Mouse (Mus musculus) layer of hippocampus, postnatal 25 days (tissue): Measurements from ENCODE around the gene Draxin. TPM values are rescaled to one million over a fixed set of nuclear protein-coding genes. Genes with fewer than 3 reads are reported as not detected.

Experiments
- DNase-seq, 2 experiments: peaks; one replicate each; pipeline ENCODE4 v3.0.0; 2022; ENCODE audit warnings: mixed read lengths in 2 of 2, low spot score in 1 of 2; ENCODE audit errors: extremely low spot score in 1 of 2
- total RNA-seq, 2 experiments: library from RNA; stranded (reverse); gene quantifications; 2 replicates each; pipeline ENCODE4 v1.2.3; 2021

Draxin gene
- total RNA-seq, 2 experiments from 2014 or later = 2.3 TPM

DNA sequence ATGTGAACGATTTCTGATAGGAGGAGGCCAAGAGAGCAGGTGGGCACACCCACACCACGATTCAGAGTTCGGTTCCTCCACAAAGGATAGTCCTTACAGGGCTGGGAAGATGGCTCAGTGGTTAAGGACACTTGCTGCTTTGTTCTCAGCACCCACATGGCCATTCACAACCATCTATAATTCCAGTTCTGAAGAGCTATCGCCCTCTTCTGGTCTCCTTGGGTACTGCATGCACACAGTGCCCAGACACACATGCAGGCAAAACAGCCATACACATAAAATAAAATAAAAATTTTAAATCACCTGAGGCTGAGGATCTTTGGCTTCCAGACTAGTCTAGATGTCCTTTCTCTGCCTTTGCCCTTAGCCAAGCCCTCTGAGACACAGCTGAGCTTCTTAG is 13.1 kb downstream of the Draxin start:
- DNase-seq = no peak

DNA sequence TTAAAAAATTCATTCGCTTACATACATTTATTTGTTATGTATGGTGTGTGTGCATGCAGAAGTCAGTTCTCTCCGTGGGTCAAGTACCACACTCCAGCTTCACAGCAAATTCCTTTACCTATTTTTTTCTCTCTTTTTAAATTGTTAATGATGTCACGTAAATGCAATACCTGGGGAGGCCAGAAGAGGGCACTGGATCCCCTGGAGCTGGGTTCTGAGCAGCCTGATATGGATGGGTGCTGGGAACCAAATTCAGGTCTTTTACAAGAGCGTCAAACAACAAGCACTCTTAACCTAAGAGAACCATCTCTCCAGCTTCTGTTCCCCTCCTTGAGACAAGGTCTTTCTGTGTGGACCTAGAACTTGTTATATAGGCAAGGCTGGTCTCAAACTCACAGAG is 13.8 kb downstream of the Draxin start:
- DNase-seq = no peak

DNA sequence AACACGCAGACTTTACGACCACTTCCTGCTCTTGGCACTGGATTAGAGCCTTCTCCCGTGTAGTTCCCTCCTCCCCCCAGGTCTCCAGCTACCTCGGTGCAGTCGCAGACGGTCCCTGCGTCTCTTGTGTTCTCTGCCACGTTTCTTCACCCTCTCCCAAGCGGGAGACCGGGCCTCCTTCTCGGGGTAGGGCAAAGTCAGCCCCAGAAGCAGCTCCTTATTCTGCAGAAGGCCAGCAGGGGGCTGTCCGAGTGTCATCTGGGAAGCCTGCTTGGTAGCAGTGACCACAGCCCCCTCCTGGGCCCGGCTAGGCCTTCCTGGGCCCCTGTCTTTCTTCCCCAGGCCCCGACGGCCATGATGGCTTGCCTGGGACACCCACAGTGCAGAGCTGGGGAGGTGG is 15.0 kb downstream of the Draxin start:
- DNase-seq = no peak

DNA sequence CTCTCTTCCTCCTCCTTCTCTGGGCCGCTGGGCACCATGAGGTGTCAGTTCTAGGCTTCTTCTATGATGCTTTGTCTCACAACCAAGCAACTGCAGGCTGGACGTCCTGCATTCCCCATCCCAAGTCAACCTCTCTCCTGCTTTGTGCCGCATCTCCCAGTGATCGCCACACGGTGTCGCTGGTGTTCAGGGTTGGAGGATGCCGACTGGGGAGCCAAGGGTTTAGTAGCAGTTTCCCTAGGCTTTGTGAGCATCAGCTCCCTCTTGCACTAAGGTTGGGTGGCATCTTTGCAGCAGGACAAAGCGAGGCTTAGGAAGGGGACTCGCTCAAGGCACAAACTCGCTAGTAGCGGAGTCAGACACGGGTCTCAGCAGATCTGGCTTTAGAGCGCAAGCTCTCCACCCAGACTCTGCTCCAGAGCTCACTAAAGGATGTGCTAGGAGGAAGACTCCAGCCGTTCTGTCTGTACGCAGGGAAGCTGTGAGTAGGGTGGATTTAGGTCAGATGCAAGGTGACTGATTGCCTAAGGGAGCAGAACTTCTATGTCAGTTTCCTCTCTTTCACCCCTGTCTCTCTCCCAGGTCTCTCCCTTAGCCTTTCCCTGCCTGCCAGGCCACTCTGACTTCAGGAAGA is 15.6 kb downstream of the Draxin start:
- DNase-seq = peak; percentile 85 to 93

DNA sequence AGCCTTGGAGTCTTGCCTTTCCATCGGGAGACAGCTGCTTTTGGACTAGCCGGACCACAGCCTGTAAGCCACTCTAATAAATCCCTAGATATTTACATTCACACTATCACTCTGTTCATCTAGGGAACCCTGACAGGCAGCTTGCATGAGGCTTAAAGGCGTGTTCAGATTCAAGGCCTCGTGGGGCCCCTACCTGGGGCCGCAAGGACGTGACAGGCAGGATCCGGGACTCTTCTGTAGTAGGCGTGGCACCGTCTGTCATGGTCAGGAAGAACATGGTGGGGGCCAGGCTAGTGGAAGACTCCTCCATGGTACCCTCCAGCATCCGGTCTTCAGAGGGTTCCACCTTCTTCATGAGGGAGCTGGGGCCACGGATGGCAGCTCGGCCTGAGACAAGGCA is 18.0 kb downstream of the Draxin start:
- DNase-seq = no peak

DNA sequence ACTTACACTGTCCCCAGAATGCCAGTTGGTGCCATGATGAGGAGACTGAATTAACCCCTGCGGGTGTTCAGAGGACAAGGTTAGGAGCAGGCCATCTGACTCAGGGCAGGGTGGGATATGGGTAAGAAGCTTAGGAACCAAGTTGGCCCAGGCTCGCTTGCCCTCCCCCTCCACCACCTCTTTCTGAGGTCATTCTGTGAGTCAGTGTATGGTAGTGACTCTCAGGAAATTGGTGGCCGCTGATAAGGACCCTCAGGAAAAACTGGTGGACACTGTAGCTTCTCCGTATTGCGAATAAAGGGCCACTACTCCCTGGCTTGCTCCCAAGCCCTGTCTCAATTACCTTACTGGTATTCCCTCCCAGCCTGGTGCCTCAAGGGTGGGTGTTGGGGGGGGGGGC is 21.3 kb downstream of the Draxin start:
- no peak for DNase-seq

DNA sequence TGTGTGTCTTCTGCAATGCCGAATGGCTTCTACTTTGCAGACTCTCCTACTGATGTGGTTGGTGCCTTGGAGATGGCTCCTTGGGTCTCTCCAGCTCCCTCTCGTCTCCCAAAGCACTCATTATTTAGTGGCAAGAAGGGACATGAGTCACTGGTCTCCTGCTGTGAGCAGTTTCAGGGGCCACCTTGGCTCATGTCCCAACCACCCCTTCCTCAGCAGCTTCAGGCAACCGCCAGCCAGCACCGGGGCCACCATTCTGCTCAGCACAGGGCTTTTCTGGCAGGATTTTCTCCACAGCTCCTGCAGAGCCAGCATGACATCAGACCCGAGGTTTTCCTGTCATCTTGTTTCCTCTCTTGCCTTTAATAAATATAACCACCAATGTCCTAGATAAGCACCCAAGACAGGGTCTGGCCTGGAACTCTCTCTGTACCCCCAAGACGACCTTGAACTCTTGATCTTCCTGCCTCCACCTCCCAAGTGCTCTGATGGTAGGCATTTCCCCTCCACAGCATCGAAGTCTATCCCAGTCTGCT is 21.9 kb downstream of the Draxin start:
- no peak for DNase-seq

DNA sequence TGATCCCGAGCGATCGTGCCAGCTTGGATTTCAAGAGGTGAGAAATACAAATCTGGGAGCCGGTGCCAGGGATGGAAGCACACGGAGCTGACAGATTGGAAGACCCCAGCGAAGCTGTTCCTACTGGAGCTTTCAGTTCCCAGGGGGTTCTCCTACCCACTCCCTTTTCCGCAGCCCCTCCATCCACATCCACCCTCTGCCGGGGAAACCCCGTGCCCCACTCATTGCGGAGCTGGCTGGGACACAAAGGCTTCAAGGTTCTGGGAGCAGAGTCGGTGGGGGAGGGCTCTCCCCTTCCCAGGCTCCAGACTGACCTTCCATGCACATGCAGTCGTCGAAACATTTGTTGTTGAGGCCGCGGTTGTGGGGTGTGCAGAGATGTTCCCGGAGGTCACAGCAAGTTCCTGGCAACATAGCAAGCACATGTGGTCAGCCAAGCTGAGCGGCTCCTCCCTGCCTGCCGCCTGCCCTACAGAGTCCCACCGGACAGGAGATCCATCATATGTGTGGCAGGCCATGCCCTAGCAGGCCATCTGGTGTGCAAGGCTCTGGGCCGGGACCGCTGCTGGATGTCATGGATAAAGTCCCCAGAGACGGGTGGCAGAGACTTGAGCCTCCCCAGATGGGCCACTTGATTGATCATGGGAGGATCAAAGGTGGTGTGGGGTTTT is 22.7 kb downstream of the Draxin start:
- DNase-seq = no peak

DNA sequence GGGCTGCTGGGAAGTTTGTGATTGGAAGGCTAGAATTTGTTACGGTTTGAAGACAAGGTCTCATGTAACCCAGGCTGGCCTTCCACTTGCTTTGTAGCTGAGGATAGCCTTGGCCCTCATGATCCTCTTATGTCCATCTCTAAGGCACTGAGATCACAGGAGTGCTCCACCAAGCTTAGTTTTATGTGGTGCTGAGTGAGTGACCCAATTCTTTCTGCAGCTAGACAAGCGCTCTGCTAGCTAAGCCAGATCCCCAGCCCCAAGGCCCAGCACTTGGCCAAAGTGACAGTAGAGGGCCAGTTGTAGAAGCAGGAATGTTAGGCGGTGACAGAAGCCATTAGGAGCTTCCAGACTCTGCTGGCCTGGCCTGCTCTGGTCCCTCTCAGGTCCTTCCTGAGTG is 26.4 kb downstream of the Draxin start:
- DNase-seq = no peak

DNA sequence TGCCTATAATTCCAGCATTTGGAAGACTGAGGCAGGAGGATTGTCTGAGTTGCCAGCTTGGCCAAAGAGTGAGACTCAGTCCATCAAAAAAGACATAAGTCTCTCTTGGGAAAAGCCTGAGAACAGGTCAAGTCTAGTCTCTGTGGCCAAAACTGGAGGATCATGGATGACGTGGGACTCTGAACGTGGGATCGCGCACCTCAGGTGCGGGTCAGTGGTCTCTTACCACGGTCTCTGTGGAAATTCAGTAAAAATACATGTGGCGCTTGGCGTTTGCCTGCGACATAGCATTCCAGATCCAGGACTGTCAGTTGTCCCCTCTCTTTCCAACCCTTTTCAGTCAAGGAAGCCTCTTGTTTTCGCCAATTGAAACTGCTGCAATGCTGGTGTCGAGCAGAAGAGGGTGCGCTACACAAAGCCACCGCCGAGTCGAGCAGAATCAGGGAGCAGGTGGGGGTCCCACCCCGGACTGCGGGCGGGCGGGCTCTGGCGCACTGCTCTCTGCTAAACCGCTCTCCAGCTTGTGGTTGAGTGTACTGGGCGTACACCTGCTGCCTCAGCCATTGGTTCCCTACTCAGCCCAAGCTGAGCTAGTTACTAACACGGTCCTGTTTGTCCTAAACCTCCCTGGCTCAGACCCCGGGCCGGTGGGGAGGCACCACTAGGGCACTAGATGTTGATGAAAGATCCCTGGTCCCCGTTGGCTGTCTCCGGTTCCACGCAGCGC is 28.5 kb downstream of the Draxin start:
- peak; percentile 61 to 73 for DNase-seq

DNA sequence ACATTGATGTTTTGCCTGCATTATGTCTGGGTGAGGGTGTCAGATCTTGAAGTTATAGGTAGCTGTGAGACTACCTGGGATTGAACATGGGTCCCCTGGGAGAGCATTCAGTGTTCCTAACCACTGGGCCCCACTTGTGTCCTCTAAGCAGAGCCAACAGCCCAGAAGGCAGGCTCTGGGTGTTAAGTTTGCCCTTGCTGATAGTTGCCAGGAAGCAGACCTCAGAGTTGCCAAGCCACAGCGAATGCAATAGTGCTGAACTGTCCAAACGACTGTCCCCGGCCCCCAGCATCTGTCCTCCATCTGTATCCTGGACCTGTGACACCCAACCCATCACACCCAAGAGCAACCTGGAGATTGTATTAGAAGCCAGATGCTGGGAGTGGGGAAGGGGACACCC is 31.8 kb downstream of the Draxin start:
- no peak for DNase-seq

DNA sequence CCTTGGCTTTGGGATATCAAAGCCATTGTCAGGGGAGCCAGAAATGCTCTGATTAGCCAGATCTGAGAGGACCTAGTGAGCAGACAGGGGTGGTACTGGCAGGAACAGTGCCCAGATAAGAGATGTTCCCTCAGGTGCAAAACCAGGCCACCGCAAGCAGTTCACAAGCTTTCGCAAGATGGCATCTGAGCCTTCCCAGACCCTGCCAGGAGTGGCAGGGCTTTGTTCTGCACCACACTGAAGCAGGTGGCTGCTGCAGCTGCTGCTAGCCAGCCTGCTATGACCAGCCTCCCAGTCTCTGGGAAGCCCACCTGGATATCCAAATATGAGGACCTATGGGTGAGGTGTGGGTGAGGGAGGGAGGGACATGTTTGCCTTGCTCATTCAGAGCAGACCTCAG is 32.6 kb downstream of the Draxin start:
- no peak for DNase-seq

DNA sequence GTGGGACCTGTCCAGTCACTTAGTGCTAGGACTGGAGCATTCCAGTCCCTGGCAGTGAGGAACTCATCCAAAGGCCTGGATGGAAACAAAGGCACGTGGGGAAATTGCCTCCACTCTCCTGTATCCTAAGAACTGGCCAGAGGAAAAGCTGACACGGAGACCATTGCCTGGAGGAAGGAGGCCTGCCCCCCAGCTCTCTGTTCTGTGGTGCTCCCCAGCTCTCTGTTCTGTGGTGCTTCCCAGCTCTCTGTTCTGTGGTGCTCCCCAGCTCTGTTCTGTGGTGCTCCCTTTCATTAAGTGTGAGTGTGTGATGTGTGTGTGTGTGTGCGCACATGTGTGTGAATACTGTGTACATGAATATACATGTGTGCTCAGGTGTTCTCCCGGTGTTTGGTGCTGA is 35.4 kb downstream of the Draxin start:
- DNase-seq = no peak

DNA sequence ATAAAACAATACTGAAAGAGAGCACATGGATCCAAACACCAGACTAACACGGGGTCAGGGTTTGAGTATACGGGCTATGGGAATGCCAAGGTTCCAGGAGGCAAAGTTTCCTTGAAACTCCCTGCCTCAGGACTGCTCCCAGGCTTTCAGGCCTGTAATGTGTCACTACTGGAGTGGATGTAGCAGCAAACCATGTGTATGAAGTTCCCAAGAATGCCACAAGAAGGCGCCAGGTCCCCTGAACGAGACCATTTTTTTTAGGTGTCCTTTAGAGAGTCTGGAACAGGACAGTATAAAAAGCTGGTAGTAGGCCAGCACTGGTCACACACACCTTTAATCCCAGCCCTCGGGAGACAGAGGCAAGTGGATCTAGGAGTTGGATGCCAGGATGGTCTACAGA is 36.3 kb downstream of the Draxin start:
- DNase-seq = no peak

DNA sequence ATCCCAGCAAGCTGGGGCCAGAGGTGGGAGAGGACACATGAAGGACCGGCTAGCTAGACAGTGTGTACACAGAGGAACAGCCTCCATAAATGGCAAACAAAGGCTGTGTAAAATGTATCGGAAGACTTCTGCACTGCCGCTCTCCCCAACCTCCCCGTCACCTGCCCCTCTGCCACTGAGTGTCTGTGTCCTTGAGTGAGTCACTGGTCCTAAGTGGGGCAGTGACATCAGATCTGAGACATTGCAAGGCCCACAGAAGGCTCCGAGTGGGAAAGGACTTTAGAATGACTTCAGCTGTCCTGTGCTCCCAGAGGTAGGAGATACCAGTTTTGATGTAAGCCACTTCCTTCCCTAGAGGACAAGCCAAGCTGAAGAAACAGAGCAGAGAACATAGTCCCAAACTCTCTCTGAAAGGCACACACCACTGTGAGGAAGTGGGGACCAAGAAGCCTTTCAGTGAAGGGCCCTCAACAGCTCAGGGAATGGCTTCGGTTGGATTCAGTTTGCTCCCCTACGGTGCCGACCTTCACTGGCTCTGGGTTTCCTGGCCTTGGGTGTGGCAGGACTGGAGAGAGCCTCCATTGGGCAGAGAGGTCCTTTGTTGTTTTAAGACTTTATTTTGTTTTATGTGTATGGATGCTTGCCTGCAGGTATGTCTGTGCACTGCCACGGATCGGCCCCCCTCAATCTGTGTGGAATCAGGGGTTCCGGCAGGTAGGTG is 37.8 kb downstream of the Draxin start:
- DNase-seq = no peak

DNA sequence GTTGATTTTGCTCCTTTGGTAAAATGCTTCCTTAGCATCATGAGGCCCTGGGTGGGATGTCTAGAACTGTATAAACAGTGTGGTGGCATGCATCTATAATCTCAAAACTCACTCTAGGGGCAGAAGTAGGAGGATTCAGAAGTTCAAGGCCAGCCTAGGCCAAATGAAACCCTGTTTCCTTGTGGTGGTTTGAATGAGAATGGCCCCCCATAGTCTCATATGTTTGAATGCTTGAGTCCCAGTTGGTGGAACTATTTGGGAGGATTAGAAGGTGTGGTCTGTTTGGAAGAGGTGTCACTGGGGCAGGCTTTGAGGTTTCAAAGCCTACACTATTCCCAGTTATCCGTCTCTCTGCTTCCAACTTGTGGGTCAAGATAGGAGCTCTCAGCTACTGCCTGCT is 39.3 kb downstream of the Draxin start:
- no peak for DNase-seq

DNA sequence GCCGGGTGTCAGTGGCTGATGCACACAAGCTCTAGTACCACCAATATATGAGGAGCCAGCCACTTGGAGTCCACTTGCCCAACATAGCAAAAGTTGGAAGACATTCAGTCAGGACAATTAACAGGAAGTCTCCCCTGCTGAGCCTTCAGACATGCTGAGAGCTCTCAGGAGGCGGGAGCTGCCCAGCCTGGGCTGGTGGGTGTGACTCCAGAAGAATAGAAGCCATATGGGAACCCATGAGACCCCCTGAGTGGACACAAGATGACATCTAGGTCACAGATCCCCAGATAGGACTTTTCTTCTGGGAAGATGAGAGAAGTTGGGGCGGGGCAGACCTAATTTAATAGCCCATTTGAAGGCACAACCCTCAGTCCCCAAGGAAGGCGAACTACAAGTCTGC is 41.3 kb downstream of the Draxin start:
- no peak for DNase-seq

DNA sequence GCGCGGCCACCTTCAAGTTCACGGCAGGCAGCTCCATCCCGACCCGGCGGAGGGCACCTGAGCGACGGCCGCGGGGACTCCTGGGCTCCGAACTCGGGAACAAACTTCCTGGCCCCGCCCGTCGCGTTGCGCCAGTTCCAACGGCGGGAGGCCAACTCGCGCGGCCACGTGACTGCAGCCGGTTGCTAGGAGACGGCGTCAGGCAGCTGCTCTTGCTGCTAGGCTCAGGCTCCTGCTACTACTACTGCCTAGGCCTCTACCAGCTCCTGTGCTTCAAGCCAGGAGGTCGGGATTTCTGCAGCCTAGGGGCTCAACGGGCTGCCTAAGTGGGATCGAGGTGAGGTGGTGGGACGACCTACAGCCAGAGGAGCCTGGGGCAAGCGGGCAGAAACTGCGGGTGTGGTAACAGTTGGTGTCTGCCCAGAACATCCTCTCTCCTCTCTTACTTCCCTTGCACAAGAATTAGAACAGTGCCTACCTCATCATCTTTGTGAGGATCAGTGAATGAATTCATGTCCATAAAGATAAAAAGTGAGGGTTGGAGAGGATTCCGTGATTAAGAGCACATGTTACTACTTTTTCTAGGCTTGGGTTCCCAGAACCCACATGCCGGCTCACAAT is 42.5 kb downstream of the Draxin start, which contains the start of gene Agtrap:
TSS of gene Agtrap (minus strand) at position 125 of the 621 bp plus-strand sequence.
- peak; percentile 86 to 90 for DNase-seq

DNA sequence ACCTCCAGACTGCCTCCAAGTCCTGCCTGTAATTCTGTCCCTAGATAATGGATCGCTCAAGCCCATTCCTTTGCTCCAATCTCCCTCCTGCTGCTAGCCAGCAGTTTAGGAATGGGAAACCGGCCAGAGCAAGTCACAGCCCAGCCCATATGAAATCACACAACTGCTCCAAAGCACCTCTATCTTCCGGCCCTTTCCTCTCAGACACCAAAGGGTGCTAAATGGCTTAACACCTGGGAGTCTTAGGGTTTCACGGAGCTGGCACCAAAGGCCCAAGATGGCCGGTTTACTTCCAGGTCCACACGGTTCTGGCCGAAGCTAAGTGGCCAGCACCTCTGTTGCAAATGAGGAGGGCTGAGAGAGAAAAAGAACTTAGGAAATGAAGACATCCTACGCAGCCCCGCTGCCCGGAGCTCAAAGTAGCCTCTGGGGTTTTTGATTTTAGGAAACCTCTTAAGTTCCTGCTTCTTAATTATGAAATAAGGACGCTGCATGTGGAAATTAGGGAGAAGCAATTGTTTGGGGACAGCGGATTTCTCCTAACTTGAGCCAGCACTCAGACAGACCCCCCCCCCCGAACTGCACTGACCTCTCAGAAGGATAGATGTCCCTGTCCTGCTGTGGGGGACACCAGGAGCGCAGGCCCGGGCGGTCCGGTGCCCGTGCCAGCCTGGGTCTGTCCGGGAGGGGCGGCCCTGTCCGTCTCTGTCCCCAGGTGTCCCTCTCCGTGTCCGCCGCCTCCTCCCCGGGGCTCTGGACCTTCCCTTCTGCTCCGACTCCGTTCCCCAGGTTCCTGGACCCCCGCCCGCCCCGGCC is 43.2 kb downstream of the Draxin start:
- no peak for DNase-seq

DNA sequence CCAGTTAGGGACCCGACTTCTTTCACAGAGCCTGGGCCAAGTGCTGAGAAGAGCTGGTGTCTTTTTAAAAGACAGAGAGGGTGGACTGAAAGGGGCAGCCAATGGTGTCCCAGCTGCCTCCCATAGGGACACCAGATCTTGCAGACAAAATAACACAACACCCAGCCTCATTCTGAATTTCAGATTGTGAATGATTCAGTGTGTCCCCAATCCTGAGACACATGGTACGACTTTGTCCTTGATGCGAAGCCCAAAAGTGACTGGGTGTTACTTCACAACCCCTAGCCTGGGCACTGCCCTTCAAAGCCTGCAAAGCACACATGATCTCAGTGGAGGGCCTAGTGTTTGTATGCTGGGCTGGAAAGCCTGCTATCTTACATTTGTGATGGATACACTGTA is 44.6 kb downstream of the Draxin start:
- no peak for DNase-seq
